Mouse (Mus musculus): ENCODE data around the gene Tmem256. TPM values are rescaled to one million over a fixed set of nuclear protein-coding genes. Genes with fewer than 3 reads are reported as not detected.
"Not testable (repeated sequence)": the region's sequence is repeated elsewhere in the genome, so short reads cannot be mapped to it uniquely, and the experiment has no call there.

The Tmem256 gene
- polyA plus RNA-seq, 1 experiment from 2014 or later = 312 TPM

DNA sequence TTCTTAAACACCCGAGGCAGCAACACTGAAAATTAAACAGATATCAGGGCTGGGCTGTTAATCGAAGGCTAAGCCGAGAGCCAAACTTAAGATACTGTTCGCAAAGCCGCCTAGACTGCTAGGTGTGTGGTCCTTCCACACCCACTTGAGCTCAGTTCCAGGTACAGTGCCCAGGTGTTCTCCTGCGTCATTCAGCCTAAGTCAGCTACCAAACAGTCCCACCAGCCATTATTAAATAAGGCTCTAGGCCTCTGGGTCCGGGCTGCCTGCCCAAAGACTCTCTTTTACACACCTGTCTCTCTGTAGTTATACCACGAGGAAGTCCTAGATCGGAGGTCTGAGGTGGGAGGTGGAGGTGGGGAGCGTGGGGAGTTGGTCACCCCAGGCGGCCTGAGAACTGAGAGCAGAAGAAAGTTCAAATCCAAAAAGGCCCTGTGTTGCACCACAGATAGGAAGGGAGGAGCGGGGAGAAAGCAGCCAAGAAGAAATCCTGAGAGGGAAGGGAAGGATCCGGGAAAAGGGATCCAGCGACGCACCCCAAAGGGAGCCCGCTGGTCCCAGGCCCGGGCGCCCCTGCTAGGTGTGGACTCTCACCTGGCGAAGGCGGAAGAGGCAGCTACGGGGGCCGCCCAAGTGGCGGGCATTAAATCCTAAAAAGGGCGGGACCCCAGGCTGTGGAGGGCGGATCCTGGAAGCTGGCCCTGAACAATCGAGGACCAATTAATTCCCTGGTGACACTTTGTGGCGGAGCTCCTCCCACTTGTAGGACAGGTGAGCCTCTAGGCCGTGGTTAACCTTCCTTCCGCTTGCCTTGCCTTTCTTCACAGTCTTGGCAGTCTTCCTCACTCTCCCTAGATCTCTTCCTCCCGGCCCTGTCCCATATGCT lies 20.0 kb downstream of the Tmem256 start, which contains the start of gene Tnk1:
Gene Tnk1, minus strand, starts transcription at position 618 of the 886 bp plus-strand sequence.
- Histone ChIP-seq H3K36me3 (ENCODE audit: control insufficient read depth, insufficient read depth, low read length) (no peaks in the 10 kb centered on the region), H3K4me1 (ENCODE audit: control insufficient read depth, insufficient read depth, low read length) (no peaks in the 10 kb centered on the region), H3K9ac (ENCODE audit: low read depth, low read length) (no peak within 1 kb of the TSS), H3K27me3 (ENCODE audit: control insufficient read depth, insufficient read depth, low read depth, low read length) (peaks cover 11% of the 10 kb centered on the region), H3K9me3 (replicated peaks; ENCODE audit: control insufficient read depth, low read length, poor library complexity, severe bottlenecking) (no peaks in the 10 kb centered on the region), H3K4me2 (ENCODE audit: low read length) (no peak within 1 kb of the TSS), H3K27ac (ENCODE audit: low read length) (no peak within 1 kb of the TSS), H3K4me3 (ENCODE audit: low read depth, low read length) (no peak within 1 kb of the TSS)
- no peak for ATAC-seq
- 22% methylated on average over 30 of the region's 30 CpGs for WGBS

DNA sequence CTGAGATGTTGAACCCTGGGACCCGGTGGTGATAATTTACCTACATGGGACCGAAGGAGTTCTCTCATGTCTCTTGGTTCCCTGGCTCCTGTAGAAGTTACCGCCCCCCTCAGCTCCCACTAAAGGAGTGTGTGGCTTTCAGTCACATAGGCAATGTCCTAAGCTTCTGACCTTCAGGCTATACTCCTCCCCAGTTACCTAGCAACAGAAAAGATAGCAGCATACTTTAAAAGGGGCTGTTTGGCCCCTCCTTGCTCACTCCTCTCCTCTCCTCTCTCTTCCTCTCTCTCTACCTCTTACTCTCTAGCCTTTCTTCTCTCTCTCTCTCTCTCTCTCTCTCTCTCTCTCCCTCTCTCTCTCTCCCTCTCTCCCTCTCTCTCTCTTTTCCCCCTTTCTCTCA lies 25.4 kb downstream of the Tmem256 start:
- not testable (repeated sequence) for H3K27ac ChIP-seq (ENCODE audit: low read length); H3K27me3 ChIP-seq (ENCODE audit: control insufficient read depth, insufficient read depth, low read depth, low read length); H3K4me2 ChIP-seq (ENCODE audit: low read length); H3K4me3 ChIP-seq (ENCODE audit: low read depth, low read length); H3K9ac ChIP-seq (ENCODE audit: low read depth, low read length); H3K9me3 ChIP-seq (replicated peaks; ENCODE audit: control insufficient read depth, low read length, poor library complexity, severe bottlenecking); H3K4me1 ChIP-seq (ENCODE audit: control insufficient read depth, insufficient read depth, low read length); ATAC-seq; H3K36me3 ChIP-seq (ENCODE audit: control insufficient read depth, insufficient read depth, low read length)
- 85% methylated on average over 3 of the region's 3 CpGs for WGBS

DNA sequence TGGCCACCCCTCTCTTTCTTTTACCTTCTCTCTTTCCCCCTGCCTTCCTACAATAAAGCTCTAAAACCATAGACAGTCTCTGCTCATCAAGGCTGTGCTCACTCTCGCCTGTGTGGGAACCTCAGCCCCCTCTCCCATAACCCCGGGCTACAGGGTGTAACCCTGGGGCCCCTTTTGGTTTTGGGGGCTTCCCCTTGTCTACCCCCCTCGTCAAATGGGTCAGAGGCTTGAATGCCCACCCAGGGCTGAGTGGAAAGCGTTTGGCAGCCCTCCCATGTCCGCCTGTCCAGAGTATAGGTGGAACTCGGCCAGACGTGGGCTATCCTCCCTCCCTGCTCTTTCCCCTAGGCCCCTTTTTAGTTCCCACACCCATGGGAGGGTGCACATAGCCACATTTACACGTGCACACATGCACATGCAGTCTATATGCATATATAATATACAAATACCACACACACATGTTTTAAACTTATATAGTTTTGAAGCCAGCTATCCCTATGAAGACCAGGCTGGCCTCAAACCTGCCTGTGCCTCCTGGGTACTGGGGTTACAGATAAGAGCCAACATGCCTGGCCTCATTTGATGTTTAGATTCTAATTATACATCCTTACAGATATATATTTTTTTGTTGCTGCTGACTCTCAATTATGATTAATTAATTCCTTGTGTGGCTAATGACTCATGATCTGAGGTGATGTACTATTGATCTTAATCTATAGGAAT lies 26.0 kb downstream of the Tmem256 start:
- no peak overlapping the region for H3K4me3 ChIP-seq (ENCODE audit: low read depth, low read length)
- H3K27ac ChIP-seq (ENCODE audit: low read length) = no peak overlapping the region
- H3K9ac ChIP-seq (ENCODE audit: low read depth, low read length) = no peak overlapping the region
- H3K36me3 ChIP-seq (ENCODE audit: control insufficient read depth, insufficient read depth, low read length) = no peaks in the 10 kb centered on the region
- no peak for ATAC-seq
- WGBS = 57% methylated on average over 8 of the region's 8 CpGs
- H3K27me3 ChIP-seq (ENCODE audit: control insufficient read depth, insufficient read depth, low read depth, low read length) = no peaks in the 10 kb centered on the region
- H3K9me3 ChIP-seq (replicated peaks; ENCODE audit: control insufficient read depth, low read length, poor library complexity, severe bottlenecking) = no peaks in the 10 kb centered on the region
- no peaks in the 10 kb centered on the region for H3K4me1 ChIP-seq (ENCODE audit: control insufficient read depth, insufficient read depth, low read length)
- no peak overlapping the region for H3K4me2 ChIP-seq (ENCODE audit: low read length)

DNA sequence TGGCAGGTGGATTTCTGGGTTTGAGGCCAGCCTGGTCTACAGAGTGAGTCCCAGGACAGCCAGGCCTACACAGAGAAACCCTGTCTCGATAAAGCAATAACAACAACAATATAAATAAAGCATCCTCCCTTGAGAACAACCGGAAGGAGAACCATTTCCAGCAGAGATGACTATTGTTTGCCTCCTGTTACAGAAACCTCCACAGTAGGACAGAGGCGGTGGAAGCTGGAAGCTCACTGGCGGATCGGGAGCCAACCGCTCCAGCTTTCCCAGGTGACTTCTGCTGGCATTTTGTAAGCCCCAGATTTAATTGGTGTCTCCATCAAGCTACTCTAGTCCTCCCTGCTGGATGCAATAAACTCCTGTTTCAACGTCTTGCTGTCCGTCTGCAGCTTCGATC lies 27.2 kb downstream of the Tmem256 start:
- Histone ChIP-seq H3K9me3 (replicated peaks; ENCODE audit: control insufficient read depth, low read length, poor library complexity, severe bottlenecking) (no peaks in the 10 kb centered on the region), H3K4me2 (ENCODE audit: low read length) (no peak overlapping the region), H3K9ac (ENCODE audit: low read depth, low read length) (no peak overlapping the region), H3K27me3 (ENCODE audit: control insufficient read depth, insufficient read depth, low read depth, low read length) (no peaks in the 10 kb centered on the region), H3K4me1 (ENCODE audit: control insufficient read depth, insufficient read depth, low read length) (no peaks in the 10 kb centered on the region), H3K27ac (ENCODE audit: low read length) (no peak overlapping the region), H3K36me3 (ENCODE audit: control insufficient read depth, insufficient read depth, low read length) (no peaks in the 10 kb centered on the region), H3K4me3 (ENCODE audit: low read depth, low read length) (no peak overlapping the region)
- WGBS = 78% methylated on average over 9 of the region's 9 CpGs
- ATAC-seq = no peak

- WGBS = 77% methylated on average over 9 of the region's 9 CpGs
- no peaks in the 10 kb centered on the region for H3K9me3 ChIP-seq (replicated peaks; ENCODE audit: control insufficient read depth, low read length, poor library complexity, severe bottlenecking)
- H3K9ac ChIP-seq (ENCODE audit: low read depth, low read length) = no peak overlapping the region
- no peaks in the 10 kb centered on the region for H3K36me3 ChIP-seq (ENCODE audit: control insufficient read depth, insufficient read depth, low read length)
- no peak overlapping the region for H3K4me2 ChIP-seq (ENCODE audit: low read length)
- no peak overlapping the region for H3K27ac ChIP-seq (ENCODE audit: low read length)
- no peaks in the 10 kb centered on the region for H3K27me3 ChIP-seq (ENCODE audit: control insufficient read depth, insufficient read depth, low read depth, low read length)
- H3K4me3 ChIP-seq (ENCODE audit: low read depth, low read length) = no peak overlapping the region
- ATAC-seq = no peak
- H3K4me1 ChIP-seq (ENCODE audit: control insufficient read depth, insufficient read depth, low read length) = no peaks in the 10 kb centered on the region
Observed at GRCm38 (mm10) chr11:69867335-69867734, 29.0 kb downstream of the Tmem256 start.

GRCm38 (mm10) chr11:69870289-69871069 lies 32.2 kb downstream of the Tmem256 start:
- Histone ChIP-seq H3K9ac (ENCODE audit: low read depth, low read length) (no peak overlapping the region), H3K27me3 (ENCODE audit: control insufficient read depth, insufficient read depth, low read depth, low read length) (no peaks in the 10 kb centered on the region), H3K9me3 (replicated peaks; ENCODE audit: control insufficient read depth, low read length, poor library complexity, severe bottlenecking) (no peaks in the 10 kb centered on the region), H3K4me2 (ENCODE audit: low read length) (no peak overlapping the region), H3K4me3 (ENCODE audit: low read depth, low read length) (no peak overlapping the region), H3K27ac (ENCODE audit: low read length) (no peak overlapping the region), H3K36me3 (ENCODE audit: control insufficient read depth, insufficient read depth, low read length) (no peaks in the 10 kb centered on the region), H3K4me1 (ENCODE audit: control insufficient read depth, insufficient read depth, low read length) (no peaks in the 10 kb centered on the region)
- no peak for ATAC-seq
- WGBS = 92% methylated on average over 2 of the region's 2 CpGs

GRCm38 (mm10) chr11:69871822-69872221 lies 33.5 kb downstream of the Tmem256 start:
- Histone ChIP-seq H3K36me3 (ENCODE audit: control insufficient read depth, insufficient read depth, low read length) (no peaks in the 10 kb centered on the region), H3K4me3 (ENCODE audit: low read depth, low read length) (no peak overlapping the region), H3K9me3 (replicated peaks; ENCODE audit: control insufficient read depth, low read length, poor library complexity, severe bottlenecking) (no peaks in the 10 kb centered on the region), H3K9ac (ENCODE audit: low read depth, low read length) (no peak overlapping the region), H3K27ac (ENCODE audit: low read length) (no peak overlapping the region), H3K4me2 (ENCODE audit: low read length) (no peak overlapping the region), H3K4me1 (ENCODE audit: control insufficient read depth, insufficient read depth, low read length) (no peaks in the 10 kb centered on the region), H3K27me3 (ENCODE audit: control insufficient read depth, insufficient read depth, low read depth, low read length) (no peaks in the 10 kb centered on the region)
- ATAC-seq = no peak
- WGBS = 90% methylated on average over 7 of the region's 7 CpGs

DNA sequence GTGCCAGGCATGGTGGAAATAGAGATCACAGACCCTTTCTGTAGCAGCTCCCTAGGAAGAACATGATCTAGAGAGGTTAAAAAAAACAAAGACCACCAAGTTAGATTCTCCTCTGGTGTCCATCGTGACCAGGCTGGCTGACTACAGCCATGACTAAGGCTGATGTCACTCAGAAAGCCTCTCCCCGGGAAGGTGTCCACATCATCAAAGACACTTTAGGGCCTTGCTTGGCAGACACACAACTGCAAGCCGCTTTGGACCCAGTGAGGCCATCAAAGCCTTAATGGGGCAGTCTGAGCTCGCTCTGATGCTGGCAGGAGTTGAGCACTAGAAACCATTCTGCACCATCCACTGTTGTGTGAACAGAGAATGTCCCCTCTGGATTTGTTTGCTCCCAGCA lies 34.1 kb downstream of the Tmem256 start:
- no peak overlapping the region for H3K4me2 ChIP-seq (ENCODE audit: low read length)
- no peak for ATAC-seq
- H3K27ac ChIP-seq (ENCODE audit: low read length) = no peak overlapping the region
- H3K4me1 ChIP-seq (ENCODE audit: control insufficient read depth, insufficient read depth, low read length) = 0 out of 2 replicates have a peak, but pooled peaks cover 2% of the 10 kb centered on the region
- H3K4me3 ChIP-seq (ENCODE audit: low read depth, low read length) = no peak overlapping the region
- H3K27me3 ChIP-seq (ENCODE audit: control insufficient read depth, insufficient read depth, low read depth, low read length) = no peaks in the 10 kb centered on the region
- H3K9ac ChIP-seq (ENCODE audit: low read depth, low read length) = no peak overlapping the region
- 81% methylated on average over 4 of the region's 4 CpGs for WGBS
- H3K36me3 ChIP-seq (ENCODE audit: control insufficient read depth, insufficient read depth, low read length) = no peaks in the 10 kb centered on the region
- no peaks in the 10 kb centered on the region for H3K9me3 ChIP-seq (replicated peaks; ENCODE audit: control insufficient read depth, low read length, poor library complexity, severe bottlenecking)

Measured in midbrain, embryonic 16.5 days (tissue).